ENCODE assay signal across 9 mouse cellular contexts in the genomic region with DNA sequence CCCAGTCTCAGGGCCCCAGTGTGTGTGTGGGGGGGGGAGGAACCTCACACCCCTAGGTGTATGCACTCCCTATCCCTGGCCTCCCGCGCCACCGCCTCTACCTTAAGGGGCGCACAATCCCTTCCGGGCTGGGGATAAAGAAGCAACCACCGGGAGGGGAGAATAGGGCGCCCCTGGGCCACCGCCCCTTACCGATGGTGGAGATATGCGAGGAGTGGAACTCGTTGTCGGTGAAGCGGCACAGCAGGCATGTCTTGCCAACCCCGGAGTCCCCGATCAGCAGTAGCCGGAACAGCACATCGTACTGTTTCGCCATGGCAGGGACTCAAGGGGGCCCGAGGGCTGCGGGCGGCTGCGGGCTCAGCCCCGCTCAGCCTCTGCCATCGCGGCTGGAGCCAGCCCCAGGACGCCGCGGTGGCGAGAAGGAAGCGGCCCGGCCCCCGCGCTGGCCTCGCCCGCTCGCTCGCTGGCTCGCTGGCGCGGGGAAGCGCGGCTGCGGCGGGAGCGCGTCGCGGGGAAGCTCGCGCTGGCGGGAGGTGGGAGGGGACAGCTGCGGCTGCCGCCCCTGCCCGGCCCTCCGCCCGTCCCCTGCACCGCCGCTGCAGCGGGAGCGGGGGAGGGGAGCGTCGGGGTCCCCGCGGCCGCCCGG. TPM values are rescaled to one million over a fixed set of nuclear protein-coding genes. Genes with fewer than 3 reads are reported as not detected.
DNase-seq lines count a peak whose midpoint lies in the region; ATAC-seq and TF ChIP-seq lines count a peak whose summit lies in the region.
"Had no signal": no experiment of that assay in that cellular context is flagged by ENCODE, and none has a peak within 500 bp of the region (broad histone marks: within the 10 kb centered on the region; RNA-seq: fewer than 3 reads in every experiment).

No protein-coding gene starts in this region.

- peak overlapping the region; percentile 75 for H3K4me3 ChIP-seq in ES-Bruce4 (ENCODE audit: low read depth, low read length)
- H3K4me3 ChIP-seq in heart, embryonic 10.5 days = peak overlapping the region; percentile 82
- H3K4me3 ChIP-seq in kidney, postnatal 0 days (replicated peaks; ENCODE audit: low read depth, low read length) = peak overlapping the region; percentile 63
- peak overlapping the region; percentile 69 for H3K4me3 ChIP-seq in small intestine, adult 2 months (ENCODE audit: low read depth, low read length)

- H3K9ac ChIP-seq in ES-Bruce4 (ENCODE audit: low read depth, poor library complexity, severe bottlenecking) = peak overlapping the region; percentile 86
- peak overlapping the region; percentile 67 for H3K9ac ChIP-seq in kidney, postnatal 0 days (ENCODE audit: low read depth, low read length)

- no peaks in the 10 kb centered on the region for H3K36me3 ChIP-seq in ES-Bruce4 (ENCODE audit: control insufficient read depth, insufficient read depth, low read length, poor library complexity, severe bottlenecking)
- H3K36me3 ChIP-seq in heart, embryonic 10.5 days = no peaks in the 10 kb centered on the region
- no peaks in the 10 kb centered on the region for H3K36me3 ChIP-seq in kidney, postnatal 0 days (ENCODE audit: insufficient read depth, low read length)
- H3K36me3 ChIP-seq in small intestine, adult 2 months (ENCODE audit: control insufficient read depth, insufficient read depth, low read length) = no peaks in the 10 kb centered on the region

- no peak for TF ChIP-seq CTCF in ES-Bruce4 (IDR thresholded peaks at IDR 0.05; ENCODE audit: low read depth, low read length)
- TF ChIP-seq CTCF in kidney, postnatal 0 days (IDR thresholded peaks at IDR 0.05; ENCODE audit: low read depth) = no peak
- no peak for TF ChIP-seq CTCF in small intestine, adult 2 months (IDR thresholded peaks at IDR 0.05; ENCODE audit: extremely low read depth, insufficient read length, insufficient replicate concordance, low read depth, low read length)

- peak; percentile 55 for ATAC-seq in kidney, postnatal 0 days (replicated peaks; ENCODE audit: low FRiP score, low read depth)

- no peak for TF ChIP-seq POLR2A in ES-Bruce4 (IDR thresholded peaks at IDR 0.05; ENCODE audit: insufficient read depth, low read length)
- no peak for TF ChIP-seq POLR2A in small intestine, adult 2 months (IDR thresholded peaks at IDR 0.05; ENCODE audit: low read depth, low read length)

- WGBS in heart, embryonic 10.5 days = under 1% methylated on average over 63 of the region's 66 CpGs
- under 1% methylated on average over 53 of the region's 66 CpGs for WGBS in kidney, postnatal 0 days
- WGBS in small intestine, adult 2 months = 2% methylated on average over 62 of the region's 66 CpGs

- H3K4me1 ChIP-seq in ES-Bruce4 (ENCODE audit: control insufficient read depth, insufficient read depth, low read length) = peaks cover 5% of the 10 kb centered on the region
- H3K4me1 ChIP-seq in heart, embryonic 10.5 days = peaks cover 26% of the 10 kb centered on the region
- H3K4me1 ChIP-seq in kidney, postnatal 0 days (replicated peaks; ENCODE audit: insufficient read depth, low read length) = no peaks in the 10 kb centered on the region; the same call in 1 of the 2 replicates
- H3K4me1 ChIP-seq in small intestine, adult 2 months (ENCODE audit: control insufficient read depth, insufficient read depth, insufficient read length, low read length) = peaks cover 11% of the 10 kb centered on the region

- no peak for TF ChIP-seq EP300 in ES-Bruce4 (IDR thresholded peaks at IDR 0.05; ENCODE audit: insufficient read depth, low read depth, low read length)

- peak overlapping the region; percentile 93 for H3K4me2 ChIP-seq in kidney, postnatal 0 days (ENCODE audit: low read length)

- H3K27ac ChIP-seq in ES-Bruce4 (ENCODE audit: insufficient read depth, low read length) = no peak overlapping the region
- peak overlapping the region; percentile 84 for H3K27ac ChIP-seq in heart, embryonic 10.5 days
- no peak overlapping the region for H3K27ac ChIP-seq in kidney, postnatal 0 days
- H3K27ac ChIP-seq in small intestine, adult 2 months (ENCODE audit: insufficient read depth, low read depth, low read length) = peak overlapping the region; percentile 26; the same call in 1 of the 2 replicates
- H3K27ac ChIP-seq: macrophage had no signal

- H3K27me3 ChIP-seq in ES-Bruce4 (ENCODE audit: control insufficient read depth, insufficient read depth, low read length, poor library complexity, severe bottlenecking) = no peaks in the 10 kb centered on the region
- H3K27me3 ChIP-seq in heart, embryonic 10.5 days (ENCODE audit: insufficient read depth, poor library complexity, severe bottlenecking) = peaks cover 88% of the 10 kb centered on the region
- peaks cover 3% of the 10 kb centered on the region; the same call in 1 of the 2 replicates for H3K27me3 ChIP-seq in kidney, postnatal 0 days (ENCODE audit: insufficient read depth, low read length)
- peaks cover 14% of the 10 kb centered on the region for H3K27me3 ChIP-seq in small intestine, adult 2 months (ENCODE audit: control insufficient read depth, insufficient read depth, low read length)

- intact Hi-C loops in gastrocnemius, postnatal 36 days (cut with DNase I) = no loop called here

- no peaks in the 10 kb centered on the region for H3K9me3 ChIP-seq in ES-Bruce4 (replicated peaks; ENCODE audit: control insufficient read depth, insufficient read depth, low read length, poor library complexity, severe bottlenecking)
- H3K9me3 ChIP-seq in heart, embryonic 10.5 days = no peaks in the 10 kb centered on the region
- no peaks in the 10 kb centered on the region for H3K9me3 ChIP-seq in kidney, postnatal 0 days (replicated peaks; ENCODE audit: low read length)

- DNase-seq in gastrocnemius, postnatal 10 days = peak; percentile 47
- no peak for DNase-seq in gastrocnemius, postnatal 36 days
- peak; percentile 68 to 74 for DNase-seq in cerebellum, postnatal 10 days
- no peak for DNase-seq in heart, embryonic 10.5 days (ENCODE audit: low spot score)
- peak; percentile 42 for DNase-seq in kidney, postnatal 0 days (ENCODE audit: low spot score)
- DNase-seq in lung, postnatal 10 days = peak; percentile 21

RNA-seq across cellular contexts. Expression of gene Rab15, which starts 0.6 kb away (rescaled TPM):
- total RNA-seq in gastrocnemius, postnatal 10 days (2021) = 10 to 100 TPM in 1 of 2 experiments, 1 to 10 TPM in 1; 7.7 to 10.7 TPM
- total RNA-seq in gastrocnemius, postnatal 36 days (2021) = 1 to 10 TPM; 3.1 to 5.6 TPM
- 34.2 and 40.7 TPM in 2 replicates for polyA plus RNA-seq in ES-Bruce4 (2011; ENCODE audit: insufficient read depth, insufficient read length, low read depth, missing spikeins)
- 3.1 and 6.3 TPM in 2 replicates for polyA plus RNA-seq in heart, embryonic 10.5 days (2016; fragmentation: Nextera tagmentation; extraction: Ambion mirVana)
- polyA plus RNA-seq in kidney, postnatal 0 days (2015; fragmentation: Nextera tagmentation; extraction: Ambion mirVana) = 11.6 and 12.1 TPM in 2 replicates
- 5.7 and 16.4 TPM in 2 replicates for polyA plus RNA-seq in small intestine, adult 2 months (2012; rRNA removed)

RNA-seq across cellular contexts. Expression of gene Gpx2, which starts 26.8 kb away (rescaled TPM):
- not detected for total RNA-seq in gastrocnemius, postnatal 10 days (2021)
- total RNA-seq in gastrocnemius, postnatal 36 days (2021) = not detected
- 12.7 and 20.3 TPM in 2 replicates for polyA plus RNA-seq in ES-Bruce4 (2011; ENCODE audit: insufficient read depth, insufficient read length, low read depth, missing spikeins)
- 0.11 and 0.60 TPM in 2 replicates for polyA plus RNA-seq in heart, embryonic 10.5 days (2016; fragmentation: Nextera tagmentation; extraction: Ambion mirVana)
- 0.45 TPM in 1 of 2 replicates, not detected in the other for polyA plus RNA-seq in kidney, postnatal 0 days (2015; fragmentation: Nextera tagmentation; extraction: Ambion mirVana)
- 514 and 943 TPM in 2 replicates for polyA plus RNA-seq in small intestine, adult 2 months (2012; rRNA removed)
- polyA plus RNA-seq: macrophage had no signal

RNA-seq across cellular contexts. Expression of gene Fntb, which starts 56.7 kb away (rescaled TPM):
- total RNA-seq in gastrocnemius, postnatal 10 days (2021) = 10 to 100 TPM; 17.0 to 18.1 TPM
- total RNA-seq in gastrocnemius, postnatal 36 days (2021) = 10 to 100 TPM; 12.2 to 16.1 TPM
- polyA plus RNA-seq in ES-Bruce4 (2011; ENCODE audit: insufficient read depth, insufficient read length, low read depth, missing spikeins) = 68.6 and 81.0 TPM in 2 replicates
- 36.9 and 39.2 TPM in 2 replicates for polyA plus RNA-seq in heart, embryonic 10.5 days (2016; fragmentation: Nextera tagmentation; extraction: Ambion mirVana)
- 24.4 and 25.0 TPM in 2 replicates for polyA plus RNA-seq in kidney, postnatal 0 days (2015; fragmentation: Nextera tagmentation; extraction: Ambion mirVana)
- 9.1 and 27.1 TPM in 2 replicates for polyA plus RNA-seq in small intestine, adult 2 months (2012; rRNA removed)

RNA-seq across cellular contexts. Expression of gene Churc1, which starts 56.8 kb away (rescaled TPM):
- total RNA-seq in gastrocnemius, postnatal 10 days (2021) = 10 to 100 TPM; 48.1 to 55.1 TPM
- total RNA-seq in gastrocnemius, postnatal 36 days (2021) = 10 to 100 TPM; 59.7 to 59.8 TPM
- polyA plus RNA-seq in ES-Bruce4 (2011; ENCODE audit: insufficient read depth, insufficient read length, low read depth, missing spikeins) = 30.4 and 30.7 TPM in 2 replicates
- 145 and 165 TPM in 2 replicates for polyA plus RNA-seq in heart, embryonic 10.5 days (2016; fragmentation: Nextera tagmentation; extraction: Ambion mirVana)
- polyA plus RNA-seq in kidney, postnatal 0 days (2015; fragmentation: Nextera tagmentation; extraction: Ambion mirVana) = 131 and 137 TPM in 2 replicates
- 20.3 and 20.9 TPM in 2 replicates for polyA plus RNA-seq in small intestine, adult 2 months (2012; rRNA removed)

Comparison
In these comparisons a context has a peak if more than half of its experiments do, and no peak if none do; other contexts are left out.
1. DNase-seq: peak in gastrocnemius, postnatal 10 days (single experiment), cerebellum, postnatal 10 days (2 of 2), kidney, postnatal 0 days (single experiment) and lung, postnatal 10 days (single experiment); none in gastrocnemius, postnatal 36 days (0 of 2) and heart, embryonic 10.5 days (single experiment).
2. H3K27ac ChIP-seq: peak in heart, embryonic 10.5 days (single experiment) and small intestine, adult 2 months (single experiment); none in ES-Bruce4 (single experiment) and kidney, postnatal 0 days (single experiment).
3. RNA of gene Gpx2, which starts 26.8 kb away (polyA plus RNA-seq): 514 to 943 TPM in small intestine, adult 2 months; 12.7 to 20.3 TPM in ES-Bruce4, 0.11 to 0.60 TPM in heart, embryonic 10.5 days and 0.45 TPM in kidney, postnatal 0 days; every median in the first group is over 10 times any median in the second.
4. Peak in every context shown above with its lines, with median percentiles within 50 percentile points of each other: H3K4me3 ChIP-seq.